Mouse (Mus musculus) embryonic facial prominence, embryonic 13.5 days (tissue): ENCODE measurements around the gene Gramd4. TPM values are rescaled to one million over a fixed set of nuclear protein-coding genes. Genes with fewer than 3 reads are reported as not detected.
"Not testable (repeated sequence)": the region's sequence is repeated elsewhere in the genome, so short reads cannot be mapped to it uniquely, and the experiment has no call there.

ENCODE experiments used
- ATAC-seq: fragments of 200-750 bp; cut with Nextera tagmentation; 2 replicates; pipeline ENCODE4 v1.8.0; 2017; ENCODE audit warnings: low read depth; ENCODE audit not compliant: insufficient number of reproducible peaks, insufficient read depth, low FRiP score, low TSS enrichment
- H3K27ac ChIP-seq: fragments of 300-500 bp; sonication (generic); 2 replicates; pipeline ENCODE4 v1.5.1; 2015; ENCODE audit warnings: moderate library complexity, mild to moderate bottlenecking, inconsistent platforms
- H3K27me3 ChIP-seq: fragments of 300-500 bp; sonication (generic); 2 replicates; pipeline ENCODE4 v1.6.1; 2015; ENCODE audit warnings: mild to moderate bottlenecking, inconsistent platforms
- H3K36me3 ChIP-seq: fragments of 300-500 bp; sonication (generic); 2 replicates; pipeline ENCODE4 v1.6.1; 2015; ENCODE audit warnings: mild to moderate bottlenecking, inconsistent platforms
- H3K4me1 ChIP-seq: fragments of 300-500 bp; sonication (generic); 2 replicates; pipeline ENCODE4 v1.6.1; 2015; ENCODE audit warnings: inconsistent platforms
- H3K4me2 ChIP-seq: fragments of 300-500 bp; sonication (generic); 2 replicates; pipeline ENCODE4 v1.6.1; 2015; ENCODE audit warnings: moderate library complexity, mild to moderate bottlenecking, inconsistent platforms
- H3K4me3 ChIP-seq: fragments of 300-500 bp; sonication (generic); 2 replicates; pipeline ENCODE4 v1.5.1; 2015; ENCODE audit warnings: mild to moderate bottlenecking, inconsistent platforms
- H3K9ac ChIP-seq: fragments of 300-500 bp; sonication (generic); 2 replicates; pipeline ENCODE4 v1.6.1; 2015; ENCODE audit warnings: mild to moderate bottlenecking, inconsistent platforms
- H3K9me3 ChIP-seq: fragments of 300-500 bp; sonication (generic); 2 replicates; pipeline ENCODE4 v1.6.1; 2016; ENCODE audit warnings: inconsistent platforms
- WGBS: fragments of 180-500 bp; shearing (Covaris S2); methylation state at CpG from one replicate; pipeline ENCODE4 v1.1.7; 2015; ENCODE audit warnings: mixed read lengths; 5-methylcytosine and 5-hydroxymethylcytosine counted together
- polyA plus RNA-seq: library from polyadenylated mRNA; unstranded; fragments of >200 nt; fragmentation: Nextera tagmentation; extraction: Ambion mirVana; gene quantifications from 2 replicates; pipeline ENCODE4 v1.2.1, GENCODE M21; 2015

Gramd4 gene
- polyA plus RNA-seq, 1 experiment from 2014 or later: 14.6 TPM

- Histone ChIP-seq H3K36me3 (no peaks in the 10 kb centered on the region), H3K4me2 (no peak overlapping the region), H3K27ac (no peak overlapping the region), H3K4me1 (peaks cover 9% of the 10 kb centered on the region; the same call in 1 of the 2 replicates), H3K27me3 (no peaks in the 10 kb centered on the region; the same call in 1 of the 2 replicates), H3K9me3 (no peaks in the 10 kb centered on the region), H3K4me3 (no peak overlapping the region), H3K9ac (no peak overlapping the region)
- WGBS: 81% methylated on average over 10 of the region's 10 CpGs
- ATAC-seq: no peak
These were observed 6.3 kb upstream of the Gramd4 start for GRCm38 (mm10) chr15:86051152-86051551.

- Histone ChIP-seq H3K4me2 (no peak overlapping the region), H3K9ac (no peak overlapping the region; the same call in 1 of the 2 replicates), H3K27me3 (no peaks in the 10 kb centered on the region; the same call in 1 of the 2 replicates), H3K9me3 (no peaks in the 10 kb centered on the region), H3K27ac (no peak overlapping the region), H3K4me1 (peaks cover 9% of the 10 kb centered on the region; the same call in 1 of the 2 replicates), H3K36me3 (no peaks in the 10 kb centered on the region), H3K4me3 (no peak overlapping the region)
- WGBS: 59% methylated on average over 6 of the region's 6 CpGs
- no peak for ATAC-seq
These were observed 5.5 kb upstream of the Gramd4 start for GRCm38 (mm10) chr15:86051878-86052478.

GRCm38 (mm10) chr15:86053890-86054536, 3.5 kb upstream of the Gramd4 start:
- WGBS: 46% methylated on average over 2 of the region's 2 CpGs
- H3K4me2 ChIP-seq: no peak overlapping the region
- H3K9me3 ChIP-seq: no peaks in the 10 kb centered on the region
- H3K36me3 ChIP-seq: no peaks in the 10 kb centered on the region
- H3K4me3 ChIP-seq: no peak overlapping the region
- peaks cover 20% of the 10 kb centered on the region for H3K4me1 ChIP-seq
- no peak overlapping the region for H3K9ac ChIP-seq
- no peak overlapping the region for H3K27ac ChIP-seq
- ATAC-seq: no peak
- H3K27me3 ChIP-seq: no peaks in the 10 kb centered on the region; the same call in 1 of the 2 replicates

GRCm38 (mm10) chr15:86054861-86055260, 2.6 kb upstream of the Gramd4 start:
- not testable (repeated sequence) for H3K36me3 ChIP-seq, H3K9me3 ChIP-seq, H3K4me3 ChIP-seq, H3K9ac ChIP-seq, ATAC-seq, H3K27me3 ChIP-seq, H3K4me2 ChIP-seq, H3K27ac ChIP-seq
- WGBS: 61% methylated on average over 3 of the region's 3 CpGs
- peaks cover 28% of the 10 kb centered on the region for H3K4me1 ChIP-seq

GRCm38 (mm10) chr15:86056221-86056760, 1.2 kb upstream of the Gramd4 start:
- Histone ChIP-seq H3K36me3 (no peaks in the 10 kb centered on the region), H3K4me1 (peaks cover 43% of the 10 kb centered on the region), H3K4me3 (no peak overlapping the region), H3K4me2 (no peak overlapping the region), H3K9ac (no peak overlapping the region), H3K9me3 (no peaks in the 10 kb centered on the region), H3K27me3 (no peaks in the 10 kb centered on the region; the same call in 1 of the 2 replicates), H3K27ac (no peak overlapping the region)
- ATAC-seq: no peak
- WGBS: 79% methylated on average over 5 of the region's 5 CpGs

- WGBS: 5% methylated on average over 7 of the region's 7 CpGs
- Histone ChIP-seq H3K27ac (peak overlapping the region; percentile 22; the same call in 1 of the 2 replicates), H3K9ac (peak overlapping the region; percentile 92), H3K4me2 (peak overlapping the region; percentile 84), H3K4me1 (peaks cover 44% of the 10 kb centered on the region), H3K9me3 (no peaks in the 10 kb centered on the region), H3K27me3 (no peaks in the 10 kb centered on the region), H3K36me3 (no peaks in the 10 kb centered on the region), H3K4me3 (peak overlapping the region; percentile 83)
- no peak; the same call in 1 of the 2 replicates for ATAC-seq
These were observed 413 bp downstream of the Gramd4 start for GRCm38 (mm10) chr15:86057908-86058307.

- H3K4me2 ChIP-seq: peak overlapping the region; percentile 84
- under 1% methylated on average over 67 of the region's 70 CpGs for WGBS
- H3K27ac ChIP-seq: peak overlapping the region; percentile 70
- H3K36me3 ChIP-seq: no peaks in the 10 kb centered on the region
- H3K9ac ChIP-seq: peak overlapping the region; percentile 92
- ATAC-seq: peak; percentile 48
- no peaks in the 10 kb centered on the region for H3K27me3 ChIP-seq
- H3K4me1 ChIP-seq: peaks cover 44% of the 10 kb centered on the region
- no peaks in the 10 kb centered on the region for H3K9me3 ChIP-seq
- H3K4me3 ChIP-seq: peak overlapping the region; percentile 83
These were observed 960 bp downstream of the Gramd4 start for GRCm38 (mm10) chr15:86058394-86058915.

- Histone ChIP-seq H3K9ac (peak overlapping the region; percentile 92), H3K27ac (peak overlapping the region; percentile 70), H3K4me2 (peak overlapping the region; percentile 84), H3K4me1 (peaks cover 44% of the 10 kb centered on the region), H3K36me3 (no peaks in the 10 kb centered on the region), H3K27me3 (no peaks in the 10 kb centered on the region), H3K9me3 (no peaks in the 10 kb centered on the region), H3K4me3 (peak overlapping the region; percentile 83)
- 2% methylated on average over 41 of the region's 49 CpGs for WGBS
- ATAC-seq: peak; percentile 44; the same call in 1 of the 2 replicates
These were observed 1.7 kb downstream of the Gramd4 start for GRCm38 (mm10) chr15:86058931-86059834.

GRCm38 (mm10) chr15:86059835-86060380, 2.4 kb downstream of the Gramd4 start:
- Histone ChIP-seq H3K27ac (no peak overlapping the region), H3K9me3 (no peaks in the 10 kb centered on the region), H3K4me2 (peak overlapping the region; percentile 84), H3K4me3 (peak overlapping the region; percentile 83), H3K27me3 (no peaks in the 10 kb centered on the region), H3K36me3 (no peaks in the 10 kb centered on the region), H3K9ac (peak overlapping the region; percentile 92), H3K4me1 (peaks cover 44% of the 10 kb centered on the region)
- no peak for ATAC-seq
- WGBS: 80% methylated on average over 7 of the region's 7 CpGs

- no peak for ATAC-seq
These were observed 3.1 kb downstream of the Gramd4 start for GRCm38 (mm10) chr15:86060581-86060980.

More at GRCm38 (mm10) chr15:86060581-86060980, 3.1 kb downstream of the Gramd4 start:
- Histone ChIP-seq H3K4me1 (peaks cover 44% of the 10 kb centered on the region), H3K27ac (no peak overlapping the region), H3K9me3 (no peaks in the 10 kb centered on the region), H3K27me3 (no peaks in the 10 kb centered on the region), H3K36me3 (no peaks in the 10 kb centered on the region), H3K9ac (0 out of 2 replicates have a peak overlapping the region, but pooled peaks have one; percentile 37), H3K4me3 (no peak overlapping the region), H3K4me2 (peak overlapping the region; percentile 84)
- WGBS: 79% methylated on average over 12 of the region's 12 CpGs
